Mouse (Mus musculus) liver, embryonic 11.5 days (tissue): ENCODE results near the gene Prune2. TPM values are rescaled to one million over a fixed set of nuclear protein-coding genes. Genes with fewer than 3 reads are reported as not detected.

ENCODE experiments used
- ATAC-seq: fragments of 200-750 bp; cut with Nextera tagmentation; replicated peaks from 2 replicates; pipeline ENCODE4 v1.8.0; 2017; ENCODE audit warnings: moderate number of reproducible peaks, mild to moderate bottlenecking, moderate TSS enrichment, moderate library complexity; ENCODE audit not compliant: low FRiP score
- DNase-seq: peaks from one replicate; pipeline ENCODE4 v3.0.0-alpha.2; 2017; ENCODE audit warnings: low spot score
- H3K27ac ChIP-seq: fragments of 300-500 bp; sonication (generic); 2 replicates; pipeline ENCODE4 v1.5.1; 2014; ENCODE audit warnings: mild to moderate bottlenecking, low read depth, low read length, control low read depth
- H3K27me3 ChIP-seq: fragments of 300-500 bp; sonication (generic); replicated peaks from 2 replicates; pipeline ENCODE4 v1.6.1; 2014; ENCODE audit warnings: low read length, mixed read lengths; ENCODE audit not compliant: control insufficient read depth, insufficient read depth
- H3K36me3 ChIP-seq: fragments of 300-500 bp; sonication (generic); 2 replicates; pipeline ENCODE4 v1.6.1; 2014; ENCODE audit warnings: mild to moderate bottlenecking, low read length, moderate library complexity, mixed read lengths; ENCODE audit not compliant: control insufficient read depth, insufficient read depth
- H3K4me1 ChIP-seq: fragments of 300-500 bp; sonication (generic); replicated peaks from 2 replicates; pipeline ENCODE4 v1.6.1; 2014; ENCODE audit warnings: low read length, mixed read lengths; ENCODE audit not compliant: control insufficient read depth, insufficient read depth
- H3K4me2 ChIP-seq: fragments of 300-500 bp; sonication (generic); 2 replicates; pipeline ENCODE4 v1.6.1; 2014; ENCODE audit warnings: mild to moderate bottlenecking, control low read depth, moderate library complexity
- H3K4me3 ChIP-seq: fragments of 300-500 bp; sonication (generic); 2 replicates; pipeline ENCODE4 v1.5.1; 2014; ENCODE audit warnings: low read depth, low read length, control low read depth
- H3K9ac ChIP-seq: fragments of 300-500 bp; sonication (generic); 2 replicates; pipeline ENCODE4 v1.6.1; 2014; ENCODE audit warnings: low read depth, low read length, control low read depth
- H3K9me3 ChIP-seq: fragments of 300-500 bp; sonication (generic); 2 replicates; pipeline ENCODE4 v1.6.1; 2016; ENCODE audit warnings: low read length, inconsistent platforms, mixed read lengths; ENCODE audit not compliant: control insufficient read depth
- WGBS: fragments of 180-500 bp; shearing (Covaris S2); extraction: QIAGEN DNeasy Blood & Tissue Kit; methylation state at CpG from one replicate; pipeline ENCODE4 v1.1.7; 2014; 5-methylcytosine and 5-hydroxymethylcytosine counted together
- polyA plus RNA-seq: library from polyadenylated mRNA; unstranded; fragments of >200 nt; fragmentation: Nextera tagmentation; extraction: Ambion mirVana; gene quantifications from 2 replicates; pipeline ENCODE4 v1.2.1, GENCODE M21; 2014

The Prune2 gene
- polyA plus RNA-seq, 1 experiment from 2014 or later = 1.4 TPM

GRCm38 (mm10) chr19:17241206-17241605, 285.3 kb downstream of the Prune2 start:
- H3K27ac ChIP-seq = no peak overlapping the region
- DNase-seq (no peak), ATAC-seq (no peak)
- no peaks in the 10 kb centered on the region for H3K36me3 ChIP-seq
- no peaks in the 10 kb centered on the region for H3K9me3 ChIP-seq
- no peak overlapping the region for H3K9ac ChIP-seq
- no peaks in the 10 kb centered on the region for H3K4me1 ChIP-seq
- H3K4me3 ChIP-seq = no peak overlapping the region
- 81% methylated on average over 1 of the region's 1 CpGs for WGBS
- no peaks in the 10 kb centered on the region for H3K27me3 ChIP-seq
- no peak overlapping the region for H3K4me2 ChIP-seq

- Histone ChIP-seq H3K4me2 (no peak overlapping the region), H3K36me3 (no peaks in the 10 kb centered on the region), H3K9me3 (no peaks in the 10 kb centered on the region), H3K4me3 (no peak overlapping the region), H3K27ac (no peak overlapping the region), H3K4me1 (no peaks in the 10 kb centered on the region), H3K9ac (no peak overlapping the region), H3K27me3 (no peaks in the 10 kb centered on the region)
- ATAC-seq (no peak), DNase-seq (no peak)
- 75% methylated on average over 5 of the region's 5 CpGs for WGBS
Measured at GRCm38 (mm10) chr19:17242962-17243361, 287.0 kb downstream of the Prune2 start.

GRCm38 (mm10) chr19:17244544-17244943, 288.6 kb downstream of the Prune2 start:
- H3K36me3 ChIP-seq = no peaks in the 10 kb centered on the region
- no peak overlapping the region for H3K4me3 ChIP-seq
- no peaks in the 10 kb centered on the region for H3K9me3 ChIP-seq
- H3K9ac ChIP-seq = no peak overlapping the region
- no peaks in the 10 kb centered on the region for H3K27me3 ChIP-seq
- no peaks in the 10 kb centered on the region for H3K4me1 ChIP-seq
- WGBS = 84% methylated on average over 7 of the region's 7 CpGs
- DNase-seq (no peak), ATAC-seq (no peak)
- H3K27ac ChIP-seq = no peak overlapping the region
- H3K4me2 ChIP-seq = no peak overlapping the region

GRCm38 (mm10) chr19:17247352-17247925, 291.5 kb downstream of the Prune2 start:
- H3K27me3 ChIP-seq = no peaks in the 10 kb centered on the region
- ATAC-seq = no peak
- WGBS = 72% methylated on average over 8 of the region's 8 CpGs

GRCm38 (mm10) chr19:17249691-17250090, 293.8 kb downstream of the Prune2 start:
- no peaks in the 10 kb centered on the region for H3K27me3 ChIP-seq
- ATAC-seq (no peak), DNase-seq (no peak)
- H3K9ac ChIP-seq = no peak overlapping the region
- WGBS = 85% methylated on average over 9 of the region's 9 CpGs
- no peak overlapping the region for H3K4me3 ChIP-seq
- H3K4me2 ChIP-seq = no peak overlapping the region
- no peaks in the 10 kb centered on the region for H3K9me3 ChIP-seq
- no peaks in the 10 kb centered on the region for H3K36me3 ChIP-seq
- no peak overlapping the region for H3K27ac ChIP-seq
- H3K4me1 ChIP-seq = no peaks in the 10 kb centered on the region

More at GRCm38 (mm10) chr19:17247352-17247925, 291.5 kb downstream of the Prune2 start:
- Histone ChIP-seq H3K9me3 (no peaks in the 10 kb centered on the region), H3K9ac (no peak overlapping the region), H3K4me3 (no peak overlapping the region), H3K4me1 (no peaks in the 10 kb centered on the region), H3K36me3 (no peaks in the 10 kb centered on the region), H3K27ac (no peak overlapping the region), H3K4me2 (no peak overlapping the region)
- DNase-seq = no peak

GRCm38 (mm10) chr19:17250801-17251200, 294.9 kb downstream of the Prune2 start:
- H3K36me3 ChIP-seq = no peaks in the 10 kb centered on the region
- ATAC-seq (no peak), DNase-seq (no peak)
- no peaks in the 10 kb centered on the region for H3K27me3 ChIP-seq
- no peak overlapping the region for H3K4me2 ChIP-seq
- no peak overlapping the region for H3K4me3 ChIP-seq
- no peaks in the 10 kb centered on the region for H3K4me1 ChIP-seq
- no peak overlapping the region for H3K9ac ChIP-seq
- no peak overlapping the region for H3K27ac ChIP-seq
- H3K9me3 ChIP-seq = no peaks in the 10 kb centered on the region
- WGBS = 78% methylated on average over 7 of the region's 7 CpGs

- DNase-seq = no peak
- Histone ChIP-seq H3K9me3 (no peaks in the 10 kb centered on the region), H3K36me3 (no peaks in the 10 kb centered on the region), H3K4me3 (no peak overlapping the region), H3K4me1 (no peaks in the 10 kb centered on the region), H3K27ac (no peak overlapping the region), H3K9ac (no peak overlapping the region), H3K27me3 (no peaks in the 10 kb centered on the region), H3K4me2 (no peak overlapping the region)
- no peak for ATAC-seq
- 81% methylated on average over 8 of the region's 8 CpGs for WGBS
Measured at GRCm38 (mm10) chr19:17251453-17251852, 295.5 kb downstream of the Prune2 start.

- no peak for ATAC-seq
- no peak for DNase-seq
- Histone ChIP-seq H3K9ac (no peak overlapping the region), H3K27ac (no peak overlapping the region), H3K9me3 (no peaks in the 10 kb centered on the region), H3K4me2 (no peak overlapping the region), H3K27me3 (no peaks in the 10 kb centered on the region), H3K4me3 (no peak overlapping the region), H3K36me3 (no peaks in the 10 kb centered on the region), H3K4me1 (no peaks in the 10 kb centered on the region)
- 43% methylated on average over 3 of the region's 3 CpGs for WGBS
Measured at GRCm38 (mm10) chr19:17252845-17253244, 296.9 kb downstream of the Prune2 start.

- no peaks in the 10 kb centered on the region for H3K36me3 ChIP-seq
Measured at GRCm38 (mm10) chr19:17255511-17255910, 299.6 kb downstream of the Prune2 start.

More at GRCm38 (mm10) chr19:17255511-17255910, 299.6 kb downstream of the Prune2 start:
- H3K27ac ChIP-seq = no peak overlapping the region
- no peak for DNase-seq
- no peak overlapping the region for H3K4me2 ChIP-seq
- H3K9me3 ChIP-seq = no peaks in the 10 kb centered on the region
- no peak overlapping the region for H3K4me3 ChIP-seq
- ATAC-seq = no peak
- 78% methylated on average over 4 of the region's 4 CpGs for WGBS
- no peaks in the 10 kb centered on the region for H3K27me3 ChIP-seq
- no peak overlapping the region for H3K9ac ChIP-seq
- H3K4me1 ChIP-seq = no peaks in the 10 kb centered on the region
